Mouse (Mus musculus) midbrain, postnatal 0 days (tissue): ENCODE data around the gene Oas2. TPM values are rescaled to one million over a fixed set of nuclear protein-coding genes. Genes with fewer than 3 reads are reported as not detected.

Source experiments
- ATAC-seq: fragments of 200-750 bp; cut with Nextera tagmentation; 2 replicates; pipeline ENCODE4 v1.8.0; 2017; ENCODE audit warnings: moderate number of reproducible peaks, mild to moderate bottlenecking, moderate TSS enrichment, moderate library complexity; ENCODE audit not compliant: low FRiP score
- DNase-seq: peaks from one replicate; pipeline ENCODE4 v3.0.0-alpha.2; 2015; ENCODE audit warnings: low spot score
- H3K27ac ChIP-seq: fragments of 300-500 bp; sonication (generic); 2 replicates; pipeline ENCODE4 v1.5.1; 2014; ENCODE audit warnings: low read depth, mild to moderate bottlenecking, low read length, mixed read lengths
- H3K27me3 ChIP-seq: fragments of 300-500 bp; sonication (generic); 2 replicates; pipeline ENCODE4 v1.6.1; 2014; ENCODE audit warnings: low read length, control low read depth, mixed read lengths; ENCODE audit not compliant: insufficient read depth
- H3K36me3 ChIP-seq: fragments of 300-500 bp; sonication (generic); 2 replicates; pipeline ENCODE4 v1.6.1; 2014; ENCODE audit warnings: low read length, control low read depth, mixed read lengths; ENCODE audit not compliant: insufficient read depth
- H3K4me1 ChIP-seq: fragments of 300-500 bp; sonication (generic); 2 replicates; pipeline ENCODE4 v1.6.1; 2014; ENCODE audit warnings: mild to moderate bottlenecking, control low read depth, antibody characterized with exemption, low read length, mixed read lengths; ENCODE audit not compliant: insufficient read depth
- H3K4me2 ChIP-seq: fragments of 300-500 bp; sonication (generic); 2 replicates; pipeline ENCODE4 v1.6.1; 2014; ENCODE audit warnings: low read depth, mild to moderate bottlenecking, low read length, mixed read lengths; ENCODE audit not compliant: poor library complexity, severe bottlenecking
- H3K4me3 ChIP-seq: fragments of 300-500 bp; sonication (generic); 2 replicates; pipeline ENCODE4 v1.5.1; 2014; ENCODE audit warnings: low read depth, mild to moderate bottlenecking, low read length, moderate library complexity
- H3K9ac ChIP-seq: fragments of 300-500 bp; sonication (generic); replicated peaks from 2 replicates; pipeline ENCODE4 v1.6.1; 2014; ENCODE audit warnings: mild to moderate bottlenecking, low read length, moderate library complexity, mixed read lengths; ENCODE audit not compliant: poor library complexity, severe bottlenecking
- H3K9me3 ChIP-seq: fragments of 300-500 bp; sonication (generic); 2 replicates; pipeline ENCODE4 v1.6.1; 2016; ENCODE audit warnings: low read length, control low read depth
- CTCF ChIP-seq: IDR thresholded peaks from 2 replicates; pipeline ENCODE4 v1.5.1; 2016; ENCODE audit warnings: antibody characterized with exemption, mild to moderate bottlenecking
- WGBS: fragments of 180-500 bp; shearing (Covaris S2); extraction: QIAGEN DNeasy Blood & Tissue Kit; methylation state at CpG from one replicate; pipeline ENCODE4 v1.1.7; 2014; 5-methylcytosine and 5-hydroxymethylcytosine counted together
- polyA plus RNA-seq: library from polyadenylated mRNA; unstranded; fragments of >200 nt; fragmentation: Nextera tagmentation; extraction: Ambion mirVana; gene quantifications from 2 replicates; pipeline ENCODE4 v1.2.1, GENCODE M21; 2015
- total RNA-seq: library from RNA; depleted of rRNA; stranded (reverse); fragments of >200 nt; gene quantifications from 2 replicates; pipeline ENCODE4 v1.2.3, GENCODE M21; 2014

Gene Oas2
- total and polyA plus RNA-seq, 2 experiments from 2014 or later = 0.27 to 0.31 TPM

DNA sequence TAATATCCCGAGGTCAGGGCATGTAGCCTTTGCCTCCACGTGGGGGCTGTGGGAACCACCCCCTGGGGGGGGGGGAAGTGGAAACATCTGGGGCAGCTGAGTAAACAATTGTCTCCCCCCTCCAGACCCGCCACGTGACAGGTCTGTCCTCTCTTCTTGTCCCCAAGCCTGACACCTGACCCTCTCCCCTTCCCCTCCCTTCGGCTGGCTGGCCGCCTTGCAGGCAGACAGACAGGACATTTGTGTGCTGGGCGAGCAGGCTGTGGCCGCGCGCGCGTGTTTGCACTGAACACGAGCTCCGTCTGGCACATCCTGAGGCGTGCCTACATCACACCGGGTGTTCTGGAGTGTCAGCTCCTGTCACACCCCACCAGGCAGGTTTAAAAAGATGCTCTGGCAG lies 43.1 kb downstream of the Oas2 start:
- WGBS = 4% methylated on average over 16 of the region's 16 CpGs
- no peak overlapping the region for H3K27ac ChIP-seq
- H3K36me3 ChIP-seq = no peaks in the 10 kb centered on the region; the same call in 1 of the 2 replicates
- H3K4me2 ChIP-seq = peak overlapping the region; percentile 84
- no peak for ATAC-seq
- peak overlapping the region; percentile 44; the same call in 1 of the 2 replicates for H3K9ac ChIP-seq
- H3K27me3 ChIP-seq = no peaks in the 10 kb centered on the region
- H3K4me1 ChIP-seq = peaks cover 25% of the 10 kb centered on the region
- H3K9me3 ChIP-seq = no peaks in the 10 kb centered on the region
- peak; percentile 52 for DNase-seq
- no peak for TF ChIP-seq CTCF
- H3K4me3 ChIP-seq = peak overlapping the region; percentile 28

DNA sequence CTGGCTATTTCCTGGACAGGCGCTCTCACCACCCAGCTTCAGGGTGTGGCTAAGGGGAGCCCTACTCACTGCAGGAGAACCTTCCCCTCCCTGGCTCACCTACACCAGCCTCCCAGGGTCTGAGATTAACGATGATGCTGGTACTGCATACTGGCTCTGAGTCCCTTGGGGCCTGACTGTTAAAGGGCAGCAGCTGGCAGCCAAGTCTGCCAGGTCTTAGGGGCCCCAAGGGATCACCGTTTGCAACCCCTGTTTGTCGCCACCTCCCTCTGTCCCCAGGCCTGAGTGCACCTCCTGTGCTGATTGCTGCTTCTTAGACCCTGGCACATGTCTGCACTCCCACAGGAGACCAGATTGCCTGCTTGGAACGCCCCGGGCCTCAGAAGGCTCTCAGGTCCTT lies 45.2 kb downstream of the Oas2 start:
- no peaks in the 10 kb centered on the region for H3K9me3 ChIP-seq
- H3K4me3 ChIP-seq = no peak overlapping the region
- H3K4me1 ChIP-seq = peaks cover 22% of the 10 kb centered on the region
- H3K27me3 ChIP-seq = no peaks in the 10 kb centered on the region
- H3K9ac ChIP-seq = no peak overlapping the region; the same call in 1 of the 2 replicates
- ATAC-seq (no peak), DNase-seq (no peak)
- WGBS = 46% methylated on average over 6 of the region's 6 CpGs
- no peak overlapping the region for H3K4me2 ChIP-seq
- no peaks in the 10 kb centered on the region; the same call in 1 of the 2 replicates for H3K36me3 ChIP-seq
- no peak for TF ChIP-seq CTCF
- H3K27ac ChIP-seq = no peak overlapping the region

DNA sequence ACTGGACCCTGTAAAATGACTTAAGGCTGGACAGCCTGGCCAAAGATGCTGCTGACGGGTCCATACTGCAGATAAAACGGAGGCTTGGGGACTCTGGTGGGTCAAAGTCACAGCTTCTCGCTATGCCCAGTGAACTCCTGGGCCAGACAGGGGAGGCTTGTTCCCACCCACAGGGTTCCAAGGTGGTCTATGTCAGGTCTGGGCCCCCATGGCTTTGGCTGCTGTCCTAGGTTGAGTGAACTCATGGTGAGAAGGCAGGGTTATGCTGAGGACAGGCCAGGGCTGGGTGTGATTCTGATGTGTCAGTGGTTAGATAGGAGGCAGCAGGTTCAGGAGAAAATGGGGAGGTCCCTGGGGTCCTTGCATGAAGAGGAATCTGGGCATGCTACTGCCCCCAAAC lies 46.0 kb downstream of the Oas2 start:
- DNase-seq (no peak), ATAC-seq (no peak)
- no peak for TF ChIP-seq CTCF
- Histone ChIP-seq H3K27ac (no peak overlapping the region), H3K4me3 (no peak overlapping the region), H3K4me2 (no peak overlapping the region), H3K4me1 (peaks cover 18% of the 10 kb centered on the region), H3K9ac (no peak overlapping the region), H3K36me3 (no peaks in the 10 kb centered on the region; the same call in 1 of the 2 replicates), H3K9me3 (no peaks in the 10 kb centered on the region), H3K27me3 (no peaks in the 10 kb centered on the region)
- WGBS = 81% methylated on average over 3 of the region's 3 CpGs

DNA sequence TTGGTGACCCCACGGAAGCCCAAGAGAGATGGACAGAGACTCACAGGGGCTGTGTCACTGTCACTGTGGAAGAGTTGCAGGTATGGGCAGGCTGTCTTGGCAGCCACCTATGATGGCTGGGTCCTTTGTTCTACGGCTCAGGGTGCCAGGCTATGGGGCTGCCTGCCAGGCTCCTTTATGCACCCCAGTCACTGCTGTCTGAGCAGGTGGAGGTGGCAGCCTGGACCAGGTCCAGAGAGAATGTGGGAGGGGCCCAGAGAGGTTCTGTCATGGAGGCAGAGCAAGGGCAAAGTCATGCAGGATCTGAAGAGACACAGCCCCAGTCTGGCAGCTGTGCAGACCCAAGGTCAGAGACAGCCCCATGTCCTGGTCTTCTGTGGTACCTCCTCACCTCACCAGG lies 46.7 kb downstream of the Oas2 start:
- no peaks in the 10 kb centered on the region for H3K9me3 ChIP-seq
- no peak overlapping the region for H3K4me3 ChIP-seq
- H3K36me3 ChIP-seq = no peaks in the 10 kb centered on the region; the same call in 1 of the 2 replicates
- H3K9ac ChIP-seq = no peak overlapping the region
- no peak for DNase-seq
- no peak for ATAC-seq
- peaks cover 15% of the 10 kb centered on the region; the same call in 1 of the 2 replicates for H3K4me1 ChIP-seq
- no peaks in the 10 kb centered on the region for H3K27me3 ChIP-seq
- no peak for TF ChIP-seq CTCF
- no peak overlapping the region for H3K4me2 ChIP-seq
- H3K27ac ChIP-seq = no peak overlapping the region
- 82% methylated on average over 2 of the region's 2 CpGs for WGBS

DNA sequence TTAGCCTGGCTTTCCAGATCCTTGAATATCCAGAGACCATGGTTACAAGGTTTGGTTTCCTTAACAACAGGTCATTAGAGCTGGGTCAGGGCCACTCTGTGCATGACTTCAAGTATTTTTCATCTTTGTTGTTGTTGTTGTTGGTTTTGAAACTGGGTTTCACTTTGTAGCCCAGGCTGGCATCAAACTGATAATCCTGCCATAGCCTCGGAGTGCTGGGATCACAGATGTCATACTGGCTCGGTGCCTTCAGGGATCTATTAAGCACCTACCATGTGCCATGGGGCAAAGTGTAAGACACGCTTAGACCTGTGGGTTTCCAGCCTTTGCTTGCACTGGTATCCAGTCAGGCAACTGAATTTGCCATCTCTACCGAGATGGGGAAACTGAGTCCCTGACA lies 47.2 kb downstream of the Oas2 start:
- Histone ChIP-seq H3K9ac (no peak overlapping the region), H3K4me1 (peaks cover 10% of the 10 kb centered on the region; the same call in 1 of the 2 replicates), H3K36me3 (no peaks in the 10 kb centered on the region; the same call in 1 of the 2 replicates), H3K27ac (no peak overlapping the region), H3K27me3 (no peaks in the 10 kb centered on the region), H3K9me3 (no peaks in the 10 kb centered on the region), H3K4me2 (no peak overlapping the region), H3K4me3 (no peak overlapping the region)
- DNase-seq (no peak), ATAC-seq (no peak)
- WGBS = 77% methylated on average over 4 of the region's 4 CpGs
- no peak for TF ChIP-seq CTCF

DNA sequence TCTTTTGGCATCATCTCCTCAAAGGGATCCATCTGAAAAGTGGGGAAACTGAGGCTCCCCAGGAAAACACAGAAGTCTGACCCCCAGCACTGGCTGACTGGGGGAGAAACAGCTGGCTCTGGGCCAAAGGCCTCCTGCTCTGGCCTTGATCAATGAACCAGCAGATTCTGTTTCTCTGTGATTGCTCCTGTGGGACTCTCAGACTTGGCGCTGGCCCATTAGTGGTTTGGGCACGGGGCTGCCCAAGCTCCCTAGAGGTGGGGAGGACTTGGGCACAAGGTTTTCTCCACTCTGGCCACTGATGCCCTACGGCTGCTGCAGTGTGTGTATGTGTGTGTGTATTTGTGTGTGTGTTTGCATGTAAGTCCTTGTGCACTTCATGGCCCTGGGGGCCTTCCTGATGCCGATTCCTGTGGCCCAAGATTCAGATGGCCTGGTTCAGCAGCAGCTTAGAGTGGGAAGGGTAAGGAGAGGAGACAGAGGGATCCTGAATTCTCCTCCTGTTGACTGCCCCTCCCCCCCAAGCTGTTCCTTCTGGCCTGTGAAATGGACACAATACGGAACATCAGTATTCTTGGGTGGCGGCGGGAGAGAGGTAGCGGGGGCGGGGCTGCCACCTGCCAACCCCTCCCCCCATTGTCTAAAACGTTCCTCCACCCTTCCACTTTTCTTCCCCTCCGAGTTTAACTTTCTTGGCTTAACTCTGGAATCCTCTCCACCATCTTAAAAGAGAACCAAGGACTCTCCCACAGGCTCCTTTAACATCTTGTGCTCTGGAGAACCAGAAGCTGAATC lies 48.5 kb downstream of the Oas2 start:
- H3K9ac ChIP-seq = no peak overlapping the region
- WGBS = 38% methylated on average over 7 of the region's 11 CpGs
- DNase-seq (no peak), ATAC-seq (no peak)
- H3K27me3 ChIP-seq = no peaks in the 10 kb centered on the region
- no peaks in the 10 kb centered on the region; the same call in 1 of the 2 replicates for H3K36me3 ChIP-seq
- no peak overlapping the region for H3K27ac ChIP-seq
- H3K4me1 ChIP-seq = peaks cover 5% of the 10 kb centered on the region; the same call in 1 of the 2 replicates
- no peak overlapping the region for H3K4me3 ChIP-seq
- no peak overlapping the region for H3K4me2 ChIP-seq
- TF ChIP-seq CTCF = no peak
- no peaks in the 10 kb centered on the region for H3K9me3 ChIP-seq
